Mouse (Mus musculus): ENCODE measurements at regions not wholly inside any gene's neighbourhood (a gene's known extent, or its start where the extent isn't known, plus 50 kb on each side); places are given as distances from the start of the nearest gene placed in this dataset.

DNA sequence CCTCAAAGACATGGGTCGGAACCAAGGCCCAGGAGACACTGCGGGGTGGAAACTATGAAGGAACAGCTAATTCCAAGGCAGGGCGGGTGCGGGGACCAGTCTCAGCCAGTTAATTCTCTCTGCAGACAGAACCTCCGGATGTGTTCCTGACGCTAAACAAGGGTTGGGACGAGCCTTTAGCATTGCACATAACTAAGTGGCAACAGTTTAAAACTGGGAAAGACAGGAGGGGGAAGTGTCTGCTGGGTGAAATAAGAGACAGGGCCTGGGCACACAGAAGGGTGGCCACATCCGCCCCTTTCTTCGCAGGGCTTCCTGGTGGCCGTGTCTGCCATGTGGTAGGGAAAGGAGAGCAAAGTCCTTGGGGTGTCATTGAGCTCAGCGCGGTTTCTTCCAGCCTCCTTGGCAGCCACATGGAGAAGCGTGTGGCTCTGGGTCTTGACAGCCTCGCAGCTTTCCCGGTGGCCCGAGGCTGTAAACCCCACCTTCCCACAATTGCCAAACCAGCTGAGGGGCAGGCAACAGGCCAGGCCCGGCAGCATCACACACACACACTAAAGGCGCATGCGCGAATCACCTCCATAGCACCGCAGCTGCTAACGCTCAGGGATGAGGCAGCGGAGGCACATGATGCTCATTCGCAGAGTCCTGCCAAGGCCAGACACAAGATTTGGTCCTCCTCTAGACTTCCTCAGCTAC is 95.8 kb downstream of the Cpn2 start:
- Histone ChIP-seq H3K27me3 (ENCODE audit: control insufficient read depth, insufficient read depth, low read length, poor library complexity, severe bottlenecking) (no peaks in the 10 kb centered on the region), H3K4me1 (ENCODE audit: control insufficient read depth, insufficient read depth, low read length) (peaks cover 8% of the 10 kb centered on the region), H3K9ac (ENCODE audit: low read depth, poor library complexity, severe bottlenecking) (no peak overlapping the region), H3K27ac (ENCODE audit: insufficient read depth, low read length) (peak overlapping the region; percentile 35), H3K36me3 (ENCODE audit: control insufficient read depth, insufficient read depth, low read length, poor library complexity, severe bottlenecking) (no peaks in the 10 kb centered on the region), H3K4me3 (ENCODE audit: low read depth, low read length) (no peak overlapping the region), H3K9me3 (replicated peaks; ENCODE audit: control insufficient read depth, insufficient read depth, low read length, poor library complexity, severe bottlenecking) (no peaks in the 10 kb centered on the region)
- TF ChIP-seq POLR2A (IDR thresholded peaks at IDR 0.05; ENCODE audit: insufficient read depth, low read length): no peak
- TF ChIP-seq EP300 (IDR thresholded peaks at IDR 0.05; ENCODE audit: insufficient read depth, low read depth, low read length): peak; percentile 55; the same call in 1 of the 2 replicates

DNA sequence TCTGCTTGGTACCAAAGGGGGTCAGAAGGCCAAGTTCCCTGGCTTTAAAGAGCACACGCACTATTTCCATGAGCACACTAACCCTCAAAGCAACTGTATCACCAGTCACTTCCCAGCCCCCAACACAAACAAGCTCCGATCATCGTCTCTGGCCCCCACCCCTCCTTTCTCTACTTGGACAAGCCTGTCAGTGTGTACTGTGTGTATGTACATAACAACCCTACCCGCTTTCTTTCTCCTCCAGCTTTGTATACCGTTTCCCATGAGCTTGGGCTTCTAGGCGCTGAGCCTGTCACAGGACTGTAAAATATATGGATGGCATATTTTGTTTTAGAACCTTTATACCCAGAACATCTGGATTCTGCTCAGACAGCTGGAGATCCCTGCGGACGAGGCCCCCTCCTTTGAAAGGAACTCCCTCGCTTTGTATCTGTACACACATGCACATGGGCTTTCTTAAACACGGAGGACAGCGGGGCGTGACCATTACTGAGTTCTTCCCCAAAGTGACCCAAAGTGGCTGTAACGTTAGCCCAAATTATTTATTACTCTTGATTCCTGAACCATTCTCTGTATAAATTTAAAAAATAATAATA is 95.1 kb downstream of the Cpn2 start:
- TF ChIP-seq CTCF (IDR thresholded peaks at IDR 0.05; ENCODE audit: low read depth, low read length) (no peak), POLR2A (IDR thresholded peaks at IDR 0.05; ENCODE audit: insufficient read depth, low read length) (no peak), EP300 (IDR thresholded peaks at IDR 0.05; ENCODE audit: insufficient read depth, low read depth, low read length) (no peak)
- no peak overlapping the region for H3K4me3 ChIP-seq (ENCODE audit: low read depth, low read length)
- H3K27ac ChIP-seq (ENCODE audit: insufficient read depth, low read length): peak overlapping the region; percentile 35
- H3K27me3 ChIP-seq (ENCODE audit: control insufficient read depth, insufficient read depth, low read length, poor library complexity, severe bottlenecking): no peaks in the 10 kb centered on the region
- H3K9ac ChIP-seq (ENCODE audit: low read depth, poor library complexity, severe bottlenecking): no peak overlapping the region
- H3K36me3 ChIP-seq (ENCODE audit: control insufficient read depth, insufficient read depth, low read length, poor library complexity, severe bottlenecking): no peaks in the 10 kb centered on the region
- peaks cover 8% of the 10 kb centered on the region for H3K4me1 ChIP-seq (ENCODE audit: control insufficient read depth, insufficient read depth, low read length)
- no peaks in the 10 kb centered on the region for H3K9me3 ChIP-seq (replicated peaks; ENCODE audit: control insufficient read depth, insufficient read depth, low read length, poor library complexity, severe bottlenecking)

DNA sequence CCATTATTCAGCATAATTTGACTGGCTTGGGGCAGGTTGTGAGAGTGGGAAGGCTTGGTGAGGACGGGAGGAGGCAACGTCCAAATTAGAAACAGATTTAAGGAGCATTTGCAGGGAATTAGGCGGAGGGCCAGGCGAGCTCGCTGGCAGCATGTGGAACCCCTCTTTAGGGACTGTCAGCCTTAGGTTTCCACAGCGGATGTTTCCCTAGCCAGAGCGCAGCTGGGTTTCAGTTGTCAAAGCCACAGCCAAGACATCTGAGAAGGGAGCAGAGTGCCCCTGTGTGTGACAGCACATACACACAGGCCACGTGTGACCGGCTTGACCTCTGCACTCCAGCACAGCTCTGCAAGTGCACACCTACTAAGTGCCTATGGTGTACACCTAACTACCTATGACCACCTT is 94.5 kb downstream of the Cpn2 start:
- Histone ChIP-seq H3K4me1 (ENCODE audit: control insufficient read depth, insufficient read depth, low read length) (peaks cover 8% of the 10 kb centered on the region), H3K27ac (ENCODE audit: insufficient read depth, low read length) (no peak overlapping the region)

DNA sequence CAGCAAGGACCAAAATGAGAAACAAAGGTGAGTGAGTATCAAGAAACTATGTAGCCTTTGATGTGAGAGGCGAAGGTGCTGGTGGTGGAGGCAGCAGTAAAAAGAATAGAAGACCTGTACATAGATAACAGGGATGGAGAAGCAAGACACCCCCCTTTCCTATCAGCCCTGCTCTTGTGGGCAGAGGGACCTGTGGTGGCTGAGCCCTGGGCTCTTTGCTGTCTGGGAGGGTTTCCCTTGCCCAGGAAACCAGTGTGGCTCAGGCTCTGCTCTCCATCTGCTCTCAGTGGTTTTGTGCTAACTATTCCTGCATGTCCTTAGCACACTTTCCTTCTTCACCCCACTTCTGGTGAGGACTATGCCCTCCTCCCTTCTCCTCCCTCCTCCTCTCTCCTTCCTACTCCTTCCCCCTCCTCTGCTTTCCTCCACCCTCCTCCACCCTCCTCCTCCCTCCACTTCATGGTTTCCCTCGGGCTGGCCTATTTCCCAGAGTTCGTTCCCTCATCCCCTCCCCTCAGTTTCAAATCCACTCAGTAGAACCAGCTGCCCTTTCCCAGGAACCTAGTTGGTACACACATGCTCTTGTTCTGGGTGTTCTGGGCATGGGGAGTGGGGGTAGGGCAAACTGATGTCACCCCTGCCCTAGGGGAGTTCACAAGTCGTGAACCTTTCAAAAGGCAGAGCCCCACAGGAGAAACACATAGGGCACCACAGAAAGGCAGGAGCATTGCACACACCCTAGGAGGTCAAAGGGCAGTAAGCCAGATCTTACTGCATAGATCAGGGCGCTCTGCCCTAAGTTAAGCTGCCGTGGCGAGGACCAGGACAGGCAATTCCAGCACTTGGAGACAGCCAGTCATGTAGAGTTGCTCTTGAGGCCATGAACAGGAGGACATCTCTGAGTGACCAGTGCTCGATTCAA is 93.1 kb downstream of the Cpn2 start:
- no peak overlapping the region for H3K27ac ChIP-seq (ENCODE audit: insufficient read depth, low read length)
- H3K9ac ChIP-seq (ENCODE audit: low read depth, poor library complexity, severe bottlenecking): no peak overlapping the region
- H3K36me3 ChIP-seq (ENCODE audit: control insufficient read depth, insufficient read depth, low read length, poor library complexity, severe bottlenecking): no peaks in the 10 kb centered on the region
- H3K9me3 ChIP-seq (replicated peaks; ENCODE audit: control insufficient read depth, insufficient read depth, low read length, poor library complexity, severe bottlenecking): no peaks in the 10 kb centered on the region
- H3K27me3 ChIP-seq (ENCODE audit: control insufficient read depth, insufficient read depth, low read length, poor library complexity, severe bottlenecking): no peaks in the 10 kb centered on the region
- peaks cover 8% of the 10 kb centered on the region for H3K4me1 ChIP-seq (ENCODE audit: control insufficient read depth, insufficient read depth, low read length)
- TF ChIP-seq CTCF (IDR thresholded peaks at IDR 0.05; ENCODE audit: low read depth, low read length): no peak
- no peak for TF ChIP-seq POLR2A (IDR thresholded peaks at IDR 0.05; ENCODE audit: insufficient read depth, low read length)
- TF ChIP-seq EP300 (IDR thresholded peaks at IDR 0.05; ENCODE audit: insufficient read depth, low read depth, low read length): no peak
- H3K4me3 ChIP-seq (ENCODE audit: low read depth, low read length): no peak overlapping the region

More for the DNA sequence above, 94.5 kb downstream of the Cpn2 start:
- no peaks in the 10 kb centered on the region for H3K9me3 ChIP-seq (replicated peaks; ENCODE audit: control insufficient read depth, insufficient read depth, low read length, poor library complexity, severe bottlenecking)
- no peaks in the 10 kb centered on the region for H3K36me3 ChIP-seq (ENCODE audit: control insufficient read depth, insufficient read depth, low read length, poor library complexity, severe bottlenecking)
- no peaks in the 10 kb centered on the region for H3K27me3 ChIP-seq (ENCODE audit: control insufficient read depth, insufficient read depth, low read length, poor library complexity, severe bottlenecking)
- TF ChIP-seq EP300 (IDR thresholded peaks at IDR 0.05; ENCODE audit: insufficient read depth, low read depth, low read length): no peak
- TF ChIP-seq CTCF (IDR thresholded peaks at IDR 0.05; ENCODE audit: low read depth, low read length): no peak
- no peak for TF ChIP-seq POLR2A (IDR thresholded peaks at IDR 0.05; ENCODE audit: insufficient read depth, low read length)
- no peak overlapping the region for H3K4me3 ChIP-seq (ENCODE audit: low read depth, low read length)
- H3K9ac ChIP-seq (ENCODE audit: low read depth, poor library complexity, severe bottlenecking): no peak overlapping the region

DNA sequence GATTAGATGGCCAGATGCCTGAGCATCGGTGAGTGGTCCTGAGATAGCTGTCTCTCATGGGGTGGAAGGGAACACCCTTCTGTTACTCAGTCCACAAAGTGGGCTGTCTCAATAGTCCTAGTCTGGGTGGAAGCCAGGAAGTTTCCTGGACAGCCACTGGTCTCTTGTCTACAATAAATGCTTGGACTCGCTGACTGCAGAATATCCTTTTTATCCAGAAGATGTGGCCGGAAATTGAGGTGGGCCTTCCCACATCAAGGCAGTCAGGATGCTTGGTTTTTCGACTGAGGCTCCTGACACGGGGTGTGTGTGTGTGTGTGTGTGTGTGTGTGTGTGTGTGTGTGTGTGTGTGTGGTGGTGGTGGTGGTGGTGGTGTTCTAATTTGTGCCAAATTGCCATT is 91.0 kb downstream of the Cpn2 start:
- Histone ChIP-seq H3K9ac (ENCODE audit: low read depth, poor library complexity, severe bottlenecking) (no peak overlapping the region), H3K36me3 (ENCODE audit: control insufficient read depth, insufficient read depth, low read length, poor library complexity, severe bottlenecking) (no peaks in the 10 kb centered on the region), H3K4me1 (ENCODE audit: control insufficient read depth, insufficient read depth, low read length) (peaks cover 6% of the 10 kb centered on the region), H3K4me3 (ENCODE audit: low read depth, low read length) (no peak overlapping the region), H3K27ac (ENCODE audit: insufficient read depth, low read length) (no peak overlapping the region), H3K27me3 (ENCODE audit: control insufficient read depth, insufficient read depth, low read length, poor library complexity, severe bottlenecking) (no peaks in the 10 kb centered on the region), H3K9me3 (replicated peaks; ENCODE audit: control insufficient read depth, insufficient read depth, low read length, poor library complexity, severe bottlenecking) (no peaks in the 10 kb centered on the region)
- no peak for TF ChIP-seq EP300 (IDR thresholded peaks at IDR 0.05; ENCODE audit: insufficient read depth, low read depth, low read length)
- no peak for TF ChIP-seq POLR2A (IDR thresholded peaks at IDR 0.05; ENCODE audit: insufficient read depth, low read length)
- no peak for TF ChIP-seq CTCF (IDR thresholded peaks at IDR 0.05; ENCODE audit: low read depth, low read length)
